Mouse (Mus musculus) left cerebral cortex, postnatal 14 days (tissue): ENCODE measurements around the gene Klhl2. TPM values are rescaled to one million over a fixed set of nuclear protein-coding genes. Genes with fewer than 3 reads are reported as not detected.

Experiments
- DNase-seq, 2 experiments: peaks; one replicate each; pipeline ENCODE4 v3.0.0; 2021 to 2022; ENCODE audit warnings: low spot score in 2 of 2, mixed read lengths in 1 of 2
- intact Hi-C: fragments of 180-260 bp; cut with DNase I; formaldehyde crosslinking; loops from one replicate; pipeline ENCODE4 v1.15.1; 2025
- total RNA-seq, 2 experiments: library from RNA; stranded (reverse); gene quantifications; 2 replicates each; pipeline ENCODE4 v1.2.3; 2021

Gene Klhl2
- total RNA-seq, 2 experiments from 2014 or later = 139 to 140 TPM

GRCm38 (mm10) chr8:64726190-64726695, 123.6 kb downstream of the Klhl2 start:
- intact Hi-C loops = no loop called here
- DNase-seq = no peak

DNA sequence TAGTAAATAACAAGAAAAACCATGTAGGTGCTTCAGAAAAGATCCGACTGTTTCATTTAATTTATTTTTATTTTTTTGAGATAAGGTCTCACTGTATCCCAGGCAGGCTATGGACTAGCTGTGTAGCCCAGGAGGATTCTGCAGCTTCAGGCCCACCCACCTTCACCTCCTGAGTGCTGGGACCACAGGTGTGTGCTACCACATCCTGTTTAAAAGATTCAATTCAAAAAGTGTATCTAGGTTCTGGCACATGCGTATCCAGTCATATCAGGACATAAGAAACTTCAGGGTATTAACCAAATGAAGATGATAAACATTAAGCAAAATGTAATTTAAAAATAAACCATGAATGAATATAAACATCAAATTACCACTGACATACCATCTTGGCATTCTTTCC, 126.6 kb downstream of the Klhl2 start:
- intact Hi-C loops = no loop called here

GRCm38 (mm10) chr8:64717868-64718267, 131.9 kb downstream of the Klhl2 start:
- intact Hi-C loops = no loop called here
- no peak for DNase-seq

More for the DNA sequence above, 126.6 kb downstream of the Klhl2 start:
- no peak for DNase-seq

DNA sequence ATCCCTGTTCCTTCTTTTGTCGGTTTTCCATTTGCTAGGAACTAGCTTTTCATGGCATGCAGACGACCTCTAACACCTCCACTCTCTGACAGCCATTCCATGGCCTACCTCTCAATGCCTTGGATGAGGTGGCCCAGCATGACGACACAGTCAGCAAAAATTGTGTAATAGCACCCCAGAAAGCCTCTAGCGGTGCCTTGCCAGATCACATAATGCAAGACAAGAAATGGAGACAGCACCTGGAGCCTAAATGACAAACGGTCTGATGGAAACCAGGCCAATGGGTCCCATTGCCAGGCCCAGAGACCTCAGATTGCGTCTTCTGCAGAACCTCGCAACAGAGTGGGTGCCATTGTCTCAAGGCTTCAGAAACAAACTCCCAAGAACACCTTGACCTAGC, 137.3 kb downstream of the Klhl2 start:
- intact Hi-C loops = no loop called here

GRCm38 (mm10) chr8:64711544-64711943, 138.3 kb downstream of the Klhl2 start:
- no peak for DNase-seq
- intact Hi-C loops = no loop called here

More for the DNA sequence above, 137.3 kb downstream of the Klhl2 start:
- no peak for DNase-seq

GRCm38 (mm10) chr8:64707481-64707880, 142.3 kb downstream of the Klhl2 start:
- intact Hi-C loops = no loop called here
- no peak for DNase-seq

- intact Hi-C loops = no loop called here
- no peak for DNase-seq
Observed at GRCm38 (mm10) chr8:64703191-64703590, 146.6 kb downstream of the Klhl2 start.

GRCm38 (mm10) chr8:64692651-64693201, 157.1 kb downstream of the Klhl2 start, which contains the start of gene Cpe:
Gene Cpe (minus strand): TSS chr8:64693054.
- intact Hi-C loops = loop anchor here (1.0 to 5.0 kb wide), 3 partner anchors 35 to 250 kb away; no protein-coding TSS in a partner anchor

DNA sequence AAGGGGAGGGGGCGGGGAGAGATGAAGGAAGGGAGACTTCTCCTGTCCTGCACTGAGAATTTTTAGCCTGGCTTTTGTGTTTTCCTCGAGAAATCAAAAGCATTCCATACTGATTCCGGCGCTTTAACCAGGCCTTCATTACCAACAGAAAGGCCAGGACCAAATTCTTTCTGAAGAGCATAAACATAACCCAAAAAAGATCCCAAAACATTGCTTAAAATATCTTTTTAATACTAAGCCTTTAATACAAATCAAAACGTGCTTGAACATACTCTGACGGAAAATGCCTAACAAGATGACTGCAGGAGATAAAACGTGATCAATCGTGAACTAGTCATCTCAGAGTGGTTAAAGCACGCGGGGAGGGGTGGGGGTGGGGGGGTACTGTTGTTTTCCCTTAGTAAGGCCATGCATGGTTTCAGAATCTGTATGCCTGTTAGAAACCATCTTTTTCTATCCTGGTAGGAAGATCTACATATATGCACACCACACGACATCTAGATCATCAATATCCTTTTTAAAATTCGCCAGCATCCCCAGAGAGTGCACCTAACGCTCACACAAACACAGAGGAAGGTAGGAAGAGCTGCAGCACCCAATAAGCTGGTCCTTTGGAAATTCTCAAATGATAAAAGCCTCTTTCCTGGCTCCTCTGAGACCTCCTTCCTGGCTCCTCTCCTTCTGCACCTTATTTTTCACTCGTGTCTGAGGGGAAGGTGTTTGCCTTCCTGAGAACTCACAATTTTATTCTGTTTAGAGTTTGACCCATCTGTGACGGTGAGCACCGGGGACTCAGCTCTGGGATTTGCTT, 158.0 kb downstream of the Klhl2 start:
- intact Hi-C loops = loop anchor here (1.0 to 5.0 kb wide), 3 partner anchors 34 to 251 kb away; no protein-coding TSS in a partner anchor
- DNase-seq = peak in 1 of 2 experiments; percentile 41

More at GRCm38 (mm10) chr8:64692651-64693201, 157.1 kb downstream of the Klhl2 start, which contains the start of gene Cpe:
- peak; percentile 86 to 90 for DNase-seq

DNA sequence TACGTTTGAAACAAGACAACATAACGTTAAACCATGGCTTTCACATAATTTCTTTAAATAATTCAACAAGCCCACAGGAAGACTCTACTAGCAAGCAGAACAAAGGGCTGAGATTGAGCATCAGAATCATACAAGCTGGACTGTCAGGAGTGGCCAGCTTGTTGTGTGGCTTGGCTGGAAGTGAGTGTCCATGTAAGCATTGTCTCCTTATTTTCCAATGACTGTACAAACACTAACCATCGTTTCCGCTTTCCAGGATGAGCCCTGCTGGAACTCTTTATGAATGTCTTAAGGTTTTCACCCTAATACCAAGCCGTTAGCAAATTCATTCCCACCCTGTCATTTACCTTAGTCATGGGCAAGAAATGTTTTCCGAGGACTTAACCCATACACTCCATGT, 159.0 kb downstream of the Klhl2 start:
- no peak for DNase-seq
- intact Hi-C loops = loop anchor here (5.0 kb wide), 2 partner anchors 34 to 251 kb away; no protein-coding TSS in a partner anchor

- intact Hi-C loops = loop anchor here (5.0 kb wide), 2 partner anchors 33 to 252 kb away; no protein-coding TSS in a partner anchor
- DNase-seq = no peak
Observed at GRCm38 (mm10) chr8:64690306-64690705, 159.5 kb downstream of the Klhl2 start.

Other genes starting within 250 kb of the Klhl2 start
- 1,000 to 10,000 TPM; 2,228 to 2,322 TPM for gene Cpe, start 157.0 kb downstream of the Klhl2 start, total RNA-seq
- gene Msmo1, start 116.2 kb downstream of the Klhl2 start, total RNA-seq = 100 to 1,000 TPM in 1 of 2 experiments, 10 to 100 TPM in 1; 92.5 to 107 TPM
- gene Tmem192, start 97.2 kb upstream of the Klhl2 start, total RNA-seq = 10 to 100 TPM; 17.2 TPM
- not detected for gene Trim75, start 137.8 kb upstream of the Klhl2 start, total RNA-seq
- not detected for gene Trim61, start 168.5 kb upstream of the Klhl2 start, total RNA-seq
- gene Trim60, start 168.6 kb upstream of the Klhl2 start, total RNA-seq = not detected
- gene Apela, start 187.3 kb upstream of the Klhl2 start, total RNA-seq = not detected
- gene Gm10663, start 225.0 kb upstream of the Klhl2 start, total RNA-seq = not detected